Mouse (Mus musculus) liver (tissue): Measurements from ENCODE around the gene Umod.
A peak's percentile ranks its signal among the peaks of the same experiment; 100 is the strongest.

Experiments
- DNase-seq: peaks from one replicate; pipeline ENCODE4 v3.0.0-alpha.2; 2020; ENCODE audit warnings: mixed read lengths

The Umod gene

DNA sequence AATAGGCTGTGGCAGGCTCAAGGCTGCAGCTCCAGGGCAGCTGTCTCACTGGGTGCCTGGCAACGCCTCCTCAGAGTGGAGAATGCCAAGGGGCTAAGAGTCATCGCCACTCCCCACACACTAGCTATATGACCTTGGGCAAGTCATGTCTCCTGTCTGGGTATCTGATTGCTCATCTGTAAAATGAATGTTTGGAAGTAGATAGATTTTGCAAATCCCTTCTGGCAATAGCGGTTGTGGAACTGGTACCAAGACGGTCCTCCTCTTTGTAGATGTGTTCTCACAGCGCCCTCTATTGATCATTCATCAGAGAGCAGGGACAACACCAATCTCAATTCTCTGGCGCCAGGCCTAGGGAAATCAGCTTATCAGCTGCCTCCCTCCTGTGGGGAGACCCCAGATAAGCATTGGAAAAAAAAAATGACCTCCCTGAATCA, 51.9 kb downstream of the Umod start:
- peak; percentile 30 for DNase-seq

DNA sequence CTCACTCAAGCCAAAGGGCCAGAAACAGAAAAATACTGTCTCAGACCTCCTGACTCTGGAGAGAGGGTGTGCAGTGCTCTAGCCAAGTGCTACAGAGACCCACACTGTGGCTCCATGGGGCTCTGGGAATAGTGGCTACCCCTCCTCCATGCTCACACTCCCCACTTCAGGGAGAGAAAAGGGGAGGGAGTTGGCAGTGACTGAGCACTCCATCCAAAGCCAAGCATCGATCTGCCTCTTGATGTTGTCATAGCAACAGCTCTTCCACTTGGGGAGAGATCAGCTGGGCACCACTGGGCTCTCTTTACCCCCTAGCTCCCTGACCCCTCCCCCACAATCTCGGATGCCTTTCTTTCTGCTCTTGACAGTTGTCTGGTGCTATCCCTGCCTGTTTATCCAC, 58.4 kb downstream of the Umod start:
- DNase-seq: no peak

- no peak for DNase-seq
Observed at GRCm38 (mm10) chr7:119418523-119418922, 60.6 kb downstream of the Umod start.
